Mouse (Mus musculus): ENCODE results near the gene Gid4. TPM values are rescaled to one million over a fixed set of nuclear protein-coding genes. Genes with fewer than 3 reads are reported as not detected.

Gid4 gene
- polyA plus RNA-seq, 1 experiment from 2014 or later, result 24.4 TPM

GRCm38 (mm10) chr11:60475668-60476362 lies 58.9 kb downstream of the Gid4 start:
- Histone ChIP-seq H3K36me3 (no peaks in the 10 kb centered on the region), H3K4me2 (replicated peaks) (no peak overlapping the region), H3K27me3 (replicated peaks) (no peaks in the 10 kb centered on the region), H3K4me1 (0 out of 2 replicates have a peak, but pooled peaks cover 4% of the 10 kb centered on the region), H3K9me3 (no peaks in the 10 kb centered on the region), H3K27ac (no peak overlapping the region), H3K9ac (no peak overlapping the region), H3K4me3 (no peak overlapping the region)
- WGBS, result 87% methylated on average over 5 of the region's 5 CpGs
- no peak for ATAC-seq (ENCODE audit: low FRiP score, low read depth)

GRCm38 (mm10) chr11:60478121-60478520 lies 61.2 kb downstream of the Gid4 start:
- WGBS, result 40% methylated on average over 17 of the region's 17 CpGs
- Histone ChIP-seq H3K4me1 (0 out of 2 replicates have a peak, but pooled peaks cover 4% of the 10 kb centered on the region), H3K36me3 (no peaks in the 10 kb centered on the region), H3K27ac (no peak overlapping the region), H3K4me3 (no peak overlapping the region), H3K9ac (no peak overlapping the region), H3K27me3 (replicated peaks) (no peaks in the 10 kb centered on the region), H3K4me2 (replicated peaks) (peak overlapping the region; percentile 20), H3K9me3 (no peaks in the 10 kb centered on the region)
- no peak for ATAC-seq (ENCODE audit: low FRiP score, low read depth)

- ATAC-seq (ENCODE audit: low FRiP score, low read depth), result no peak
- Histone ChIP-seq H3K4me2 (replicated peaks) (no peak overlapping the region), H3K36me3 (no peaks in the 10 kb centered on the region), H3K27ac (no peak overlapping the region), H3K4me1 (no peaks in the 10 kb centered on the region), H3K9ac (no peak overlapping the region), H3K27me3 (replicated peaks) (no peaks in the 10 kb centered on the region), H3K4me3 (no peak overlapping the region), H3K9me3 (no peaks in the 10 kb centered on the region)
- WGBS, result 70% methylated on average over 3 of the region's 3 CpGs
Measured at GRCm38 (mm10) chr11:60486267-60486666, 69.3 kb downstream of the Gid4 start.

- no peak overlapping the region for H3K4me3 ChIP-seq
- no peak overlapping the region for H3K9ac ChIP-seq
- no peak overlapping the region for H3K27ac ChIP-seq
- H3K4me2 ChIP-seq (replicated peaks), result no peak overlapping the region
- 89% methylated on average over 5 of the region's 5 CpGs for WGBS
- no peaks in the 10 kb centered on the region for H3K9me3 ChIP-seq
- no peak for ATAC-seq (ENCODE audit: low FRiP score, low read depth)
- no peaks in the 10 kb centered on the region for H3K4me1 ChIP-seq
- H3K36me3 ChIP-seq, result no peaks in the 10 kb centered on the region
- no peaks in the 10 kb centered on the region for H3K27me3 ChIP-seq (replicated peaks)
Measured at GRCm38 (mm10) chr11:60492726-60493125, 75.8 kb downstream of the Gid4 start.

GRCm38 (mm10) chr11:60495692-60496091 lies 78.7 kb downstream of the Gid4 start:
- Histone ChIP-seq H3K4me1 (no peaks in the 10 kb centered on the region), H3K9me3 (no peaks in the 10 kb centered on the region), H3K27me3 (replicated peaks) (no peaks in the 10 kb centered on the region), H3K36me3 (no peaks in the 10 kb centered on the region), H3K4me2 (replicated peaks) (no peak overlapping the region), H3K4me3 (no peak overlapping the region), H3K27ac (no peak overlapping the region), H3K9ac (no peak overlapping the region)
- WGBS, result 74% methylated on average over 2 of the region's 2 CpGs
- no peak for ATAC-seq (ENCODE audit: low FRiP score, low read depth)

Other genes starting within 250 kb of the Gid4 start
- 50.0 and 50.9 TPM in 2 replicates for gene Srebf1, start 194.6 kb upstream of the Gid4 start, polyA plus RNA-seq (2016; fragmentation: Nextera tagmentation; extraction: Ambion mirVana)
- gene Tom1l2, start 64.2 kb upstream of the Gid4 start, polyA plus RNA-seq (2016; fragmentation: Nextera tagmentation; extraction: Ambion mirVana), result 43.3 and 46.7 TPM in 2 replicates
- 1.9 and 2.6 TPM in 2 replicates for gene Drc3, start 63.8 kb upstream of the Gid4 start, polyA plus RNA-seq (2016; fragmentation: Nextera tagmentation; extraction: Ambion mirVana)
- 36.5 and 39.9 TPM in 2 replicates for gene Atpaf2, start 1.3 kb downstream of the Gid4 start, polyA plus RNA-seq (2016; fragmentation: Nextera tagmentation; extraction: Ambion mirVana)
- gene Drg2, start 37.4 kb downstream of the Gid4 start, polyA plus RNA-seq (2016; fragmentation: Nextera tagmentation; extraction: Ambion mirVana), result 103 TPM in 2 replicates
- 0.05 and 0.13 TPM in 2 replicates for gene Myo15, start 52.2 kb downstream of the Gid4 start, polyA plus RNA-seq (2016; fragmentation: Nextera tagmentation; extraction: Ambion mirVana)
- 28.5 and 34.9 TPM in 2 replicates for gene Alkbh5, start 119.2 kb downstream of the Gid4 start, polyA plus RNA-seq (2016; fragmentation: Nextera tagmentation; extraction: Ambion mirVana)